Mouse (Mus musculus) heart, postnatal 25 days (tissue): ENCODE measurements around the gene Myh14. TPM values are rescaled to one million over a fixed set of nuclear protein-coding genes. Genes with fewer than 3 reads are reported as not detected.

Source experiments
- DNase-seq: peaks from one replicate; pipeline ENCODE4 v3.0.0; 2022; ENCODE audit warnings: low spot score
- intact Hi-C: fragments of 180-260 bp; cut with DNase I; formaldehyde crosslinking; loops from one replicate; pipeline ENCODE4 v1.15.1; 2025
- total RNA-seq, 2 experiments: library from RNA; stranded (reverse); gene quantifications; 2 replicates each; pipeline ENCODE4 v1.2.3; 2021

Gene Myh14
- total RNA-seq, 2 experiments from 2014 or later: 72.2 to 80.8 TPM

GRCm38 (mm10) chr7:44641887-44642286, 28.8 kb downstream of the Myh14 start:
- intact Hi-C loops: no loop called here
- DNase-seq: no peak

GRCm38 (mm10) chr7:44640843-44641605, 29.6 kb downstream of the Myh14 start:
- intact Hi-C loops: no loop called here
- DNase-seq: no peak

GRCm38 (mm10) chr7:44638663-44639062, 32.0 kb downstream of the Myh14 start:
- DNase-seq: no peak
- intact Hi-C loops: no loop called here

GRCm38 (mm10) chr7:44636684-44637083, 34.0 kb downstream of the Myh14 start:
- DNase-seq: no peak
- intact Hi-C loops: no loop called here

- intact Hi-C loops: no loop called here
- no peak for DNase-seq
Measured at GRCm38 (mm10) chr7:44633407-44633806, 37.2 kb downstream of the Myh14 start.

GRCm38 (mm10) chr7:44632676-44633075, 38.0 kb downstream of the Myh14 start:
- intact Hi-C loops: no loop called here
- no peak for DNase-seq

- no peak for DNase-seq
- intact Hi-C loops: no loop called here
Measured at GRCm38 (mm10) chr7:44630437-44630836, 40.2 kb downstream of the Myh14 start.

- no peak for DNase-seq
- intact Hi-C loops: no loop called here
Measured at GRCm38 (mm10) chr7:44628402-44629034, 42.1 kb downstream of the Myh14 start.

- intact Hi-C loops: no loop called here
Measured at GRCm38 (mm10) chr7:44626966-44627365, 43.7 kb downstream of the Myh14 start.

GRCm38 (mm10) chr7:44626068-44626385, 44.6 kb downstream of the Myh14 start:
- no peak for DNase-seq
- intact Hi-C loops: no loop called here

More at GRCm38 (mm10) chr7:44626966-44627365, 43.7 kb downstream of the Myh14 start:
- DNase-seq: no peak

- intact Hi-C loops: no loop called here
- DNase-seq: no peak
Measured at GRCm38 (mm10) chr7:44625241-44626067, 45.2 kb downstream of the Myh14 start.

GRCm38 (mm10) chr7:44624828-44625227, 45.8 kb downstream of the Myh14 start:
- intact Hi-C loops: no loop called here
- no peak for DNase-seq

- intact Hi-C loops: no loop called here
- no peak for DNase-seq
Measured at GRCm38 (mm10) chr7:44624543-44624826, 46.2 kb downstream of the Myh14 start.

GRCm38 (mm10) chr7:44623714-44624542, 46.7 kb downstream of the Myh14 start:
- no peak for DNase-seq
- intact Hi-C loops: no loop called here

GRCm38 (mm10) chr7:44617059-44617458, 53.6 kb downstream of the Myh14 start:
- no peak for DNase-seq
- intact Hi-C loops: no loop called here

GRCm38 (mm10) chr7:44615987-44616386, 54.7 kb downstream of the Myh14 start:
- intact Hi-C loops: no loop called here
- no peak for DNase-seq

- intact Hi-C loops: no loop called here
- no peak for DNase-seq
Measured at GRCm38 (mm10) chr7:44615309-44615708, 55.3 kb downstream of the Myh14 start.

- intact Hi-C loops: no loop called here
- no peak for DNase-seq
Measured at GRCm38 (mm10) chr7:44614041-44614688, 56.5 kb downstream of the Myh14 start.

GRCm38 (mm10) chr7:44612192-44612591, 58.5 kb downstream of the Myh14 start:
- no peak for DNase-seq
- intact Hi-C loops: no loop called here
